Mouse (Mus musculus) retina, postnatal 1 day (tissue): ENCODE measurements around the gene Csrnp1.

Source experiments
- DNase-seq: peaks from one replicate; pipeline ENCODE4 v3.0.0-alpha.2; 2012

Gene Csrnp1

DNA sequence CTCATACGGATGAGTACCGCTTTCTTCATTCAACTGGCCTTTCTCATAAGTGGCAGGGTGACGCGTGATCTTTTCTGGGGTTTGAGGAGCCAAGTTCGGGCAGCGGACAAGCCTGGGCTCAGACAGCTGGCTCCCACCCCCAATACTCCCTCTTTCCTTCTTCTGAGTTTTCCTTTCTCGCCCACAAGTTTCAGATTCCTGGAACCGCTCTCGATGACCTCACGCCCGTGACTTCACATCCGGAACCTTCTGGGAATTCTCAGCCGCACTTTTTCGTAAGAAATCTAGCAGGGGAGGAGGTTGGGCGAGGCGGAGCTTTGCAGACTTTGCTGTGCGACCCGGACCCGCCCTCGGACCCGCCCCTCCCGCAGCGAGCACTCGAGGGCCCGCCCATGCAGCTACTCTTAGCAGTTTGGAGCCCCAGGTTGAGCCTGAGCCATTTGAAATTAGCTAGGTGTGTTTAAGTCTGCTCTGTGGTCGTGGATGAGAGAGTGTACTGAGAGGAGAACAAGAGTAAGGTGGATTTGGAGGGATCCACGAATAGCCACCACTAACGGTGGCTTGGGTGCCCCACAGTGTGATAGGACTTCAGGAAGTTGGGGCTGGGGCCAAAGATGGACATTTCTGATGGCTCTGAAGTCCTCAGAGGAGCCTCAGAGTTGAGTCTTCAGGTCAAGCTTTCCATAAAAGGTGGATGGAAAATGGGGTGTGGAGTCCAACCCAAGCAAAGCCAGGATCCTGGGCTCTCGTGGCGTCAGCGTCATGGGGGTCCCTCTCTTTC lies 17.7 kb upstream of the Csrnp1 start:
- DNase-seq = peak; percentile 83

DNA sequence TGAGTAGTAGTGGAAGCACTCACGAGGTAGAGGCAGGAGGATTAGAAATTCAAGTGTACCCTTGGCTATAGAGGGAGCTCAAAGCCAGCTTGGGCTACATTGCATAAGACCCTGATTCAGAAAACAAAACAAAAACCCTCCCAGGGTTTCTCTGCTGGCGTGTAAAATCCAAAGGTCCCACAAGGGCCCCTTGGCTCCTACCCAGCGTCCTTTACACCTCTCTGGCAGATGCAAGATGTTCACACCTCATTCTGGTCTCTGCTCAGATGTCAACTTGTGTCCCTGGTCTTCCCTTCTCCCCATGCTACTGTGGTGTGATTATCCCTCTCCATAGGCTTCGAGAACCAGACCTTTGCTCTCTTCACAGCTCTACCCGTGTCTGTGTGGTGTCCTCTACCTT lies 16.3 kb upstream of the Csrnp1 start:
- no peak for DNase-seq

DNA sequence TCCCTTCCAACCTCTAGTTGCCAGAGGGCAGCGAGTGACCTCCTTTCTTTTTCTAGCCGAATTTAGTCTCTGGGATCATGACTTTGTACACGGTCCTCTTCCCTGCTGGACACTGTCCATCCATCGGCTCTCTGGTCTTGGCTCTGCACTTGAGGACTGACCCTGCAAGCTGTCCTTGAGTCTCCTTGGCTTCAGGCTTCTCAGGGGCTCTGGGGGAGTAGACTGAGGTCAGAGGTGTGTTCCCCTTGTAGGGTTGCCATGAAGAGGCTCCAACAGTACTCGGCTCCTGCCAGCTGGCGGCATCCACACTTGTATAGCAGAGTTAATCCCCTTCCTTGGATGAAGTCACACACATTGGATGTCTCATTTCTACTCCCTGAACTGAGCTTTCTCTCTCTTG lies 15.2 kb upstream of the Csrnp1 start:
- DNase-seq = no peak

DNA sequence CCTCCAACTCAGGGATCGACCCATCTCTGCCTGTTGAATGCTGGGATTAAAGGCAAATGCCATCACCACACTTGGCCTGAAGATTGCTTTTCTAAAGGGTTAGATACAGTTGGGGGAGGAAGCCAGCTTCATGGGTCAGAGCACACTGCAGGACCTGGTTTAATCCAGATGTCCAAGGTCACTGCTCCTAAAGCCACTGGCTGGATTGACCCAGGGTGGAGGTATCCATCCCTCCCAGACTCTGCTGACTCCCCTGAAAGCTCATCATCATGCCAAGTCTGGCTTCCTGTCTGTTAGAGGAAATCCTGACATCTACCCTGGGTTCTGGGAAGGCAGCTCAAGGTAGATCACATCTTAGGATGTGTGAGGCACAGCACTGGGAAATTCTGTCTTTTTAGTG lies 14.3 kb upstream of the Csrnp1 start:
- no peak for DNase-seq

DNA sequence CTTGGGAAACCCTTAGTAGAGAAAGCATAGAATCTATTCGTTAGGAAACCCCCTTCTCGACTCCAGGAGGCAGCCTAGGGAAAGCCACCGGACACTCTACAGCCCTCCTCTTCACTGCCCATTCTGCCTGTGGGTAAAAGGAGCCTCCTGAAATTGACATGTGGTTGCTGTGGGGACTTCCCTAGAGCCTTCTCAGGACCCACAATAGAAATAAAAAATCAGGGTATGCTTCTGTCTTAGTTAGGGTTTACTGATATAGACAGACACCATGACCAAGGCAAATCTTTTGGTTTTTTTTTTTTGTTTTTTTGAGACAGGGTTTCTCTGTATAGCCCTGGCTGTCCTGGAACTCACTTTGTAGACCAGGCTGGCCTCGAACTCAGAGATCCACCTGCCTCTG lies 11.6 kb upstream of the Csrnp1 start:
- no peak for DNase-seq

DNA sequence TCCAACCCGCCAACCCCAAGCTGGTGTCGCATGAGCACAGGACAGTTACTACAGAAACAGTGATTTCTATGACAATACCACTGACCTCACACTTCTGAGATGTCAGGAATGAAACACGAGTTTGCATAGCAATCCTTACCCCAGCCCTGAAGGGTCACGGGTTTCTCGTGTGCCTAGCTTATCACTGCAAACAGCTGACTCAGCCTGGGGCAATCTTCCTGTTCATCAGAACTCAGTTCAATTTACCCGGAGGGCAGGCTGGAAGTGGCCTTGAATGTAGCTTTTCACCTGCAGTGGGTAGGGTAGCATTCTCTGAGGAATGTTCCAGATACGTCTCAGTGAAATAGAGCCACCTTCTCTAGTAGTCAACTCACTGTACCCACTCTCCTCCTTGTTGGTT lies 9.7 kb upstream of the Csrnp1 start:
- no peak for DNase-seq

DNA sequence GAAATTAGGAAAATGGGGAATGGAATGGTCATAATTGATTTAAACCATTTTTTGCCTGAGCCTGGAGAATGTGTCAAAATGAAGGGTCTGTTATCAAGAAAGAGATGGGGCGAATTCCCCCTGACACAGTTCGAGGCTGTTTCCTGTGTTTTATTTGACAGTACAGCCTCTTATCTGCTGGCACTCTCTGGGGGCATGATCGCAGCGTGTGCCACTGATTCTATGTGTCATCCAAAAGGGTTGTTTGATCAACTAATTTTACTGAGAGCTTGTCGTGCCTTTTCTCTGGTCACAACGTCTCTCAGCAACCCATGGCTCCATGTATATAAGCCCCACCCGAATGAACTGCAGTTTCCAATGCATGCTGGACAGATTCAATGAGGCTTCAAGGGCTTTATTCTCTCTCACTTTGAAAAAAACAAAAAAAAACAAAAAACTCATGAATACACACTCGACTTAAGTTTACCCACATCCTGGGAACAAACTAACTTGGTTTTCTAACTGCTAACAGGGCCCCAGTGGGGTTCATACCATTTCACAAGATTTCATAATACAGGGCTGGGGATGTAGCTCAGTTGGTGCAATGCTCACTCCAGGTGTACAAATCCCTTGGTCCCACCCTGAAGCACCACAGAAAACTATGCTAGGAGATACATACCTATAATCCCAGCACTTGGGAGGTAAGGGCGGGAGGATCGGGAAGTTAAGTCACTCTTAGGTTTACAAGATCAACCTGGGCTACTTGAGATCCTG lies 8.8 kb upstream of the Csrnp1 start:
- no peak for DNase-seq

DNA sequence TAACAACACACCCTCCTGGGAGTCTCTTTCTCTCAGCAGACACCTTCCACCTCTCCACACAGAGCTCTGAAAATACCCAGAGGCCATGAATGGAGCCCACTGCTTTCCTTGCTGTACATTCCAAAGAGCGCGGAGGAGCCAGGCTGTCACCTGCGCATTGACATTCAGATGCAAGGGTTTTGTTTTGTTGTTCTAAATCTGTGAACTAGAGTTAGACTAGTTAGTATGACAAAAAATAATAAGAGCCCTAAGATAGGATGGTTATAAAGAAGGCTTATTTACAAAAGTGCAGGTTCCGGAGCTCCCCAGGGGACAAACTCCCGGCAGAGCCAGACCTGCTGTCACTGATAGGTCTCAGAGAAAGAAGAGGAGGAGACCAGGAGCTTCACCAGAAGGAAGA lies 6.9 kb upstream of the Csrnp1 start:
- no peak for DNase-seq

DNA sequence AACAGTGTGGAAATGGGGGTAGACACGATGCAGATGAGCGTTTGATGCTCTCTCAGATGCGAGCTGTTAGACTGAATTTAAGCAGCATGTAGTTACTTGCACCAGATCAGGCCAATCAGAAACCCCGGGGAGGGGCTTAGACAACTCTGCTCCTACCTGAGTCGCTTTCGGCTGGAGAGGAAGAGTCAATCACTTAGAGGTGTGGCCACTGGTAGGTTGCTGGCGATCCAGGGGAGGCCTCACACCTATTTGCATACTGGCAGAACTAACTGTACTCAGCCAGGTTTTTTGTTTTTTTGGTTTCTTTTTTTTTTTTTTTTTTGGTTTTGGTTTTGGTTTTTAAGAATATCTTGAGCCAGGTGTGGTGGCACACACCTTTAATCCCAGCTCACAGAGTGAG lies 3.8 kb upstream of the Csrnp1 start:
- no peak for DNase-seq

DNA sequence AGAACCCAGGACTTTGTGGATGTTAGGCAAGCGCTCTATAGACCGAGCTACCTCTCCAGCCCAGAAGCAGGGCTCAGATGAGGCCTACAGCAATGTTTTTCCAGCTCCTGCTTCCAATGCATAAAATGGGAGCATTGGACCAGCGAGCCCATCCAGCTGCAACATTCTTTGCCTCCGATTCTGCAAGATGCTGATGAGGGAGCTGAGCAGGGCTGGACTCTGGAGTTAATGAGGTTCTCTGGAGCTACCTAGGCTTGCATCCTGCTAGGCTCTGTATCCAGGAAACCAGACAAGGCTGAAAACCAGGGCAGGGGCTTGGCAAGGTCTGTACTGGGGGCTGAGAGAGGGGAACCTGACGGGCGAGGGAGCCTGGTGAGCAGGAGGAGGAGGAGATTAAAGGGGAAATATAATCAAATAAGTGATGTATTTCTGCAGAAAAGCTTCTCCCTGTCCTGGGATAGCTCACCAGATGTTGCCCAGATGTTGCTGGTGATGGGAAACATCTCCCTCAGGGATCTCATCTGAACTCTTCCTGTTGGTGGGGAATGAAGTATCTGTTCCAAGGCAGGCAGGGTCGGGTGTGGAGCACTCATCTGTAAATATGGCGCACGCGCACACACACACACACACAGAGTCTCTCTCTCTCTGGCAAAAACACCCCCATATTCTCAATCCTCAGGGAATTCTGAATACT lies 1.6 kb upstream of the Csrnp1 start:
- DNase-seq = no peak

DNA sequence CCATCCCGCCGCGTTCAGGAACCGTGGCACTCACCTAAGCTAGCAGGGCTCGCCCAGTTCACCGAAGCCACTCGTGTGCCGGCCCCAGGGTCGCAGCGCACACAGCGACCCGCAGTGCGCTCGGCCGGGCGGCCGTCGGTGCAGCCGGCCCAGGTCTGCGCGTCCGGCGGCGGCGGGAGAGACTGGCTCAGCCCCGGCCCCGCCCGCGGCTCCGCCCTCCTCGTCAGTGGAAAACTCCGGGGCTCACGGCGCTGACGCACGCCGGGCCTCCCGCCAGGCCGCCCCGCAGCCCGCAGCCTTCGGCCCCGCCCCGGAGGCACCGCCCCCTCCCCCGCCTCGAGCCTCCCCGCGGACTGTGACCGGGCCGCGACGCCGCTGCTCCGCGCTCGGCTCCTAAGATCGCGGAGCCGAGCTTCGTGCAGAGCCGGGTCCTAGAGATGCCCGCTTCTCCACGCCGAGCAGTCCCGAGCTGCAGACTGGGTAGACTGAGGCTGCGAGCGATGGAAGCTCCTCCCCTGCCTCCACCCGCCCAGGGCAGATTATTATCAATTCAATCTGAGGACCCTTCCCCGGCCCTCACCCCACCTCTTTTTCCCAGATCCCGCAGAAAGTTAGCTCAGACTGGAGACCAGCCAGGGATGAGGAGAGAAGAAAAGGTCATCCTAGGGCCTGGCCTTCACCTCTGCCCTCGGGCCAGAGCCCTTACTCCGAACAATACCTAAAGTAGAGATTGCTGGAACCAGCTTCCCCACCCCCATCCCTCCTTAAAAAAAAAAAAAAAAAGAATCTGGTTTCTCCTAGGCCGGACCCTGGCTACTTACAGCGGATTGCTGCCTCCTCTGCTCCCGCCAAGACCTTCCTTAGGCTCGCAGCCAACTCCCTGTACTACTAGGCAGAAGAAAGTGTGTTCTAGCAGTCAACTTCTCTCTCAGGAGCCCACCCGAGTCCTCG lies 598 bp downstream of the Csrnp1 start:
- peak; percentile 86 for DNase-seq

DNA sequence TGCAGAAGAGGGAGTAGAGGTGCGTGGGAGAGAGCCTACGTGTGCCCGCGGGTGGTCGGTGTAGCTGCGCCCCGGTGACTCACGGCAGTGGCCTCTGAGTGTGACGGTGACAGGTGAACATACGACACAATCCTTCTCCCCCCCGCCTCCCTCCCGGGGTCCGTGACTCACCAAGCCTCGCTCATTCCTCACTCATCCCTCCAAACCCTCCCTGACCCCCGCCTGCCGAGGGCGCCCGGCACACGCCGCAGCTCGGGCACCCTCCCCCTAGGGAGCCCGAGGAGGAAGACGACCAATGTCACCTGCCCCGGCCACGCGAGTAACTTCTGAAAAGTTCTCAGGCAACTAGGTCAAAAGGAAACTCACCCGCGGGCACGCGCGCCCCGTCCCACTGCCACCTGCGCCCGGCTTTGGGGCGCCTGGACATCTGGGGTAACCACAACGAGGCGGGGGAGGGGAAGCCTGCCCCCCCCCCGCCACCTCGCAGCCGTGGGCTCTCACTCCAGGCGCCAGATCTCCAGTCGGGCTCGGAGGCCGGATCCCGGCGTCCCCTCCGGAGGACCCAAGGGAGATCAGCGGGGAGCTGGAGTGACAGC lies 1.4 kb downstream of the Csrnp1 start:
- DNase-seq = peak; percentile 58

DNA sequence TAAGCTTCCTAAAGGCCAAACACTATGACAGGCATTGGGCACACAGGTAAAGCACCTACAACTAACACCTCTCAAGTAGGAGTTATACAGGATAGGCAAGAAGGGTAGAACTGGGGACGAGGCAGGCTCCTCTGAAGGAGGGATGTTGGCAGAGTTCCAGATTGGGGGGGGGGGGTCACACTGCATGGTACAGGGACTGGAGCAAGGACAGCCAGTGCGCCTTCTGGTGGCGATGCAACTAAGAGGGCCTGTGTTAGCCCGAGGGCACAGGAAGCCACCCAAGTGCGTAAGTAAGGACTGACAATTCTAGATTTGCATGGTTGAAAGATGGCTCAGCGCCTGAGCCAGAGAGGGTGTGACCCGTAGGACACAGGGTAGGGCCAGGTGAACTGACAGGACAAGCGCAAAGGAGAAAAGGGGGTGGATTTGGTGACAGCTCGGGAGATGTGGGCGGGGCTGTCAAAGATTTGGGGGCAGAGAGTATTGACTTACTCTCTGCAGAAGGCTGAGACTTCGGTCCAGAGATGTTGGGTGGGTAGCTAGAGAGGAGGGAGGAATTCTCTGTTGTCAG lies 2.1 kb downstream of the Csrnp1 start:
- DNase-seq = peak; percentile 73

DNA sequence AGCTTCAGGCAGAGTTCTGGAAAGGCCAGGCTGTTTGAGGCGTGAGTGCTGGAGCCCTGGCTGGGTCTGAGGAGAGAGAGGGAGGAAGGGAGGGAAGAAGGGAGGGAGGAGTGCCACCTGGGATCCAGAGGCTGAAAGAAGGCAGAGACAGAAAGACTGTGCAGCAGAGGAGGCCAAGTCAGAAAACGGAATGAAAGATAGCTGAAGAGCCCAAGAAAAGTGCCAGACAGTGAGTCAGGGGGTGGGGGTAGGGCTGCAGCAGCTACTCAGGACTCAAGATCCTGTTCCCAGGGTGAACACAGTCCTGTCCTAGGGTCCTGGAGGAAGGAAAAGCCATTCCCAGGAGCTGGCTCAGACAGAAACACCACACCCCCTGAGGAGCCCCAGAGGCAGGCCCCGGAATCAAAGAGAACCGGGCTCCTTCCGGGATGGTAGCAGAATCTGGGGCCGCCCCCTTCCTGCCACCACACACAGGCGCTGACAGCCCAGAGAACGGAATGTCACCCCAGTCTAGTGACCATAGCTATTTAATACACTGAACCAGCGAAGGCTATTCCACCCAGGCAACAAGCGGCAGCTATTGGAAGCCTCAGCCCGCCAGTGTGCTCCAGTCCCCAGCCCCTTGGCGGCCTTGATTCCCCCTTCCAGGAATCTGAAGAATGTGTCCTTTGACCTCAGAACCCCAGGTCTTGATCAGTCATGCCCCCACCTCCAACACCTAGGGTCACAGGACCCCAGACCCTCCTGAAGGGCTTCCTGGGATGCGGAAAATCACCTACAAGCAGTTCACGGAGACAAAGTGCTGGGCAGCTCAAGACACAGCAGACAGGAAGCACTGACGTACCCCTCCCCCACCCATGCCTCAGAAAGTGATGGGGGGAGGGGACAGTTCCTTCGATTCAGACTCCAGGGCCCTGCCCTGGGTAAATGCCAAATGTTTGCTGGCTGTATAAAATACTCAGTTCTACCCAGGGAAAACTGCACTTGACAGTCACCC lies 3.0 kb downstream of the Csrnp1 start:
- peak; percentile 68 for DNase-seq

DNA sequence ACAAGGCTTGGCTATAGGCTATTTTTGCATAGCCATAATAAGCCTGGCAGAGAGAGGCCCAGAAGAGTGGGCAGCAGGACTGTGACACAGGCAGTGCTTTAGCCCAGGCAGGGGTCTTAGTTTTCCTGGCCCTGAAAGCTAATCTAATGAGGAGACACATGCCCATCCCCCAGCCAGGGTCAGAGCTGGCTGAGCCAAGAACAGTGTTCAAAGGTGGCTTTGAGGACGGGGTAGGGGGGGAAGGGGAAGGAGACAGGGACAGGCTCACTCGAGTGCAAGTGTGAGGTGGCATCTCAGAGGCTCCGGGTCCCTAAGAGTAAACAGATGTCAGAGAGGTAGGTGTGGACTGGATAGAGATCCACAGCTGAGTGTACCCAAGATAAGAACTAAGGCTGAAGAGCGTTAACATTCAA lies 3.7 kb downstream of the Csrnp1 start:
- no peak for DNase-seq

DNA sequence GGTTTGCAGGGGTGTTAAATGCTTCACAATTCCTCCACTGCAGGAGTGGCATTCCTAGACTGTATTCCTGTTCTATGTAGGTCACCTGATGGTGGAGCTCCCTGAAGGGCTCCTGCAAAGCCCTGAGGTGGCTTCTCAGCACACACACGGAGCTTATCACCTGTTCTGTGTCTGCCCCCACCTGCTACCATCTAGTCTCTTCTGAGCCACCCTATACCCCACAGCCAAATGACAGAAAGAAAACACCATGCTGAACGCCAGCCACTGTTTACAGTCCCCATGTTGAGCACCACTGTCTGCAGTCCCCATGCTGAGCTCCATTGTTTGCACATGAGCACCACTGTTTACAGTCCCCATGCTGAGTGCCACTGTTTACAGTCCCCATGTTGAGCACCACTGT lies 4.7 kb downstream of the Csrnp1 start:
- no peak for DNase-seq

DNA sequence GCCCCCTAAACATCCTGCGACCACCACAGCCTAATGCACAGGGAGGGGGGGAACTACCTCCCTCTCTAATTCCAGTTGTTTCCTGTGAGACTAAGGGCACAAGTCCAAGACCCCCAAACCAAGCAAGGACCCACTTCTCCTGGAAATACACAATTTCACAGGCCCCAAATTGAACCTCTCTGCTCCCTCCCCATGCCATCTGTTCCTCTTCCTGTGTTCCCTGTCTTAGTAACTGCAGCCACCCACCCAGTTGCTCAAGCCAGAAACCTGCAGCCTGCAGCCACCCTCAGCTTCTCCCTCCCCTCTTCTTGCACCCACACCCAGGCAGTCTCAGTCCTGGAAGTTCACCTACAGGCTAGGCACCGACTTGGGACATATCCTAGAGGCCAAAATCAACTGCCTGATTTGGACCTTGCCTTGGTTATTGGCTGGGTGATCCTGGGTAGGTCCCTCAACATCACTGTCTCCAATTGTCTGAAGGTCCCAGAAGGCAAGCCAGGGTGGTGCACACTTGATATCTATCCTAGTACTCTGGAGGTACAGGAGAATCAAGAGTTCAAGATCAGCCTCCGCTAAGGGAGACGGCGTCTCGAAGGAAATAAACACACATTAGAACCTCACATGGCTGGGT lies 5.5 kb downstream of the Csrnp1 start:
- no peak for DNase-seq

DNA sequence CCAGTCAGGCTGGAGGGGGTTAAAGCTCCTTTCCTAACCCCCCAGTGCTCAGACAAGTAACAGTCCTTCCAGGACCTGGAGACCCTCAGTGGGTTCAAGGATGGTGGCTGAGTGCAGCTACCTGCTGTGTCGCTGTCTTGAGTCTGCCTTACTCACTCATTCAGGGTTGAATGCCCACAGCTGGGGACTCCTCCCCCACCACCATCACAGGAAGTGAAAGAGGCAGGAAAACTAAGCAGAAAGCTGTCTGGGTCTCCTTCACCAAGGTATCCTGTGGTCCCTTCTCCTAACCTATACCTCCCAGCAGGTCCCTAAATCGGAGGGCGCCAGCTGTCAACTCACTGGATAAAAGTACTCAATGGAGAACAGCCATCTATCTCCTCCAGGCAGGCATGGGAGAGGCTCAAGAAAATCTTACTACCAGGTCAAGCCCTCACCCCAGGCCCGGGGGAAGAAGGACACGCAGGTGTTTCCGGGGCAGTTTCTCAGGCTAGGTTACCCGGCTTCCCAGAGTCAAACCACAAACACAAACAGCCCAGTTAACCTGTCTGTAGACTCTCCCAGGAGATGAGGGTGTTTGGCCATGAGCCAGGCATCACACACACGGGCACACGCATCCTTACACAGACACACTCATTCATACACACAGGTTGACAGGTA lies 6.2 kb downstream of the Csrnp1 start:
- DNase-seq = peak; percentile 43

DNA sequence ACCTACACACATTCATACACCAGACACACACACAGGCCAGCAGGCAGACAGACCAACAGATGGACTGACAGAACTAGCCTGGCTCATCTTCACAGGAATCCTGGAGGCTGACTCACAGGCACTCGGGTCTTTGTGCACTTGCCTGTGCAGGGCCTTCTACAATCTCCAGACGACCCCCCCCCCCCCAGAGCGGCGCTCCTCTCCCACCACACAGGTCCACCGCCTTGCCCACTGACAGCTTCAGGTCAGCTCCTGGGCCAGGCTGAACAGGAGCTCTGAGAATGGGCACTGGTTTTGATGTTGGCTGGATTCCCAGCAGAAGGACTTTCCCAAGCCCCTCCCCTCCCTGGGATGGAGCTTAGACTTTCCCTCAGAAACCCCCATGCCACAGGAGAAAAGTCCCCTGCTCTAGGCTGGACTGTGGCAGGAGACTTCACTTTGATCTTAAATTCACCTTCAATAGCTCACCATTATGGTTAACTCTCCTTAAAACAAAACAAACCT lies 6.8 kb downstream of the Csrnp1 start:
- DNase-seq = peak; percentile 49
